Mouse (Mus musculus) layer of hippocampus, adult 8-10 months (tissue): ENCODE data around the gene Fancc. TPM values are rescaled to one million over a fixed set of nuclear protein-coding genes. Genes with fewer than 3 reads are reported as not detected.
"Not testable (repeated sequence)": the region's sequence is repeated elsewhere in the genome, so short reads cannot be mapped to it uniquely, and the experiment has no call there.

ENCODE experiments used
- DNase-seq, 2 experiments: peaks; one replicate each; pipeline ENCODE4 v3.0.0; 2022; ENCODE audit warnings: low spot score in 2 of 2
- total RNA-seq, 4 experiments: library from RNA; stranded (reverse); gene quantifications; 2 replicates each; pipeline ENCODE4 v1.2.4; 2022

The Fancc gene
- total RNA-seq, 4 experiments from 2014 or later = 6.8 to 10.5 (median 8.4) TPM

- DNase-seq = no peak
Observed at GRCm38 (mm10) chr13:63515542-63515941, 18.5 kb upstream of the Fancc start.

- no peak for DNase-seq
Observed at GRCm38 (mm10) chr13:63514931-63515360, 17.9 kb upstream of the Fancc start.

DNA sequence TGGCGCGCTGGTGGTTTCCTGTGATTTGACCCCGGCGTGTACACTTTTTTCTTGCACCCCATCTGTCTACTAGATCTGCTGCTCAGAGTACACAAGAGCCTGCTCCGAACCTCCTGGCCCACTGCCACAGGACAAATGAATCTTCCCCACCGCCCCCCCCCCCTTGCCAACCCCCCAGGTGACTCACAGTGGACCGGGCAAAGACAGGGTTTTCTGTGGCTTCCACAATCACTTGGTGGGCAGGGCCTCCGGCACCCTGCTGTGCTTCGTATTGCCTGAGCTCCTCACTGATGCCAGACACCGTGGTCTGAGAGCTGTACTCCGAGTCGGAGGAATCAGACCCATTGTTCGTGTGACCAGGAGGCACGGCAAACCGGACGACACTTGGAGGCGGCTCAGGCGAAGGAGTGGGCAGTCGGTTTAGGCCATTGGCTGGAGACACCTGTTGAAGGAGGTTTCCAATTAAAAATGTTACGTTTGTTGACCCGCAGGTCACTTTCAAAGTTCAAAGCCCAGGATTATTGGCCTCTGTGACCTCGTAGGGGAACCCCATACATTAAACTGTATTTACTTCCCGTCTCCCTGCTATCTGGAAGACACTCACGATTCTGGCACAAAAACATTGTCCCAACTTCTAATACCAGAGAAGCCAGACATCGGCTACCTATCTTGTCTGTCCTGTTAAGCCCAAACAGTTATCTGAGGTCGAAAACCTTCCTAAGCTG, 16.5 kb upstream of the Fancc start:
- DNase-seq = no peak

- DNase-seq = no peak
Observed at GRCm38 (mm10) chr13:63512411-63512810, 15.3 kb upstream of the Fancc start.

- no peak for DNase-seq
Observed at GRCm38 (mm10) chr13:63507821-63508220, 10.7 kb upstream of the Fancc start.

GRCm38 (mm10) chr13:63507001-63507556, 10.0 kb upstream of the Fancc start:
- DNase-seq = no peak

GRCm38 (mm10) chr13:63506364-63506763, 9.3 kb upstream of the Fancc start:
- DNase-seq = no peak

DNA sequence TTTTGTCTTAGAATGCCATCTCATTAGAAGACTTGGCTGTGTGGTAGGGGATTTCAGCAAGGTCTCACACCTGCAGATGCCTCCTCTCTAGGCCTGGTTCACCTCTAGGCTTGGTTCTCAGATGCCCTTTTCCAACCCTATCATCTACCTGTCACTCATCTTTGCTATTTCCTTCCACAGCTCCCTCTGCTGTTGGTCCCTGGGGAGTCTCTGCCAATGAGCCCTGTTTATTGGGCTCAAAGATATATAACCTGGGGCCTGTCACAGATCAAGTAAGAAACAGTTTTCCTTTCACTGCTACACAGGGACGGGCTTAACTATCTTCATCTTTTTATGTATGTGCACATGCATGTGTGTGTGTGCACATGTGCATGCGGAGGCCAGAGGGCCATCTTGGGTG, 5.3 kb upstream of the Fancc start:
- no peak for DNase-seq

- no peak for DNase-seq
Observed at GRCm38 (mm10) chr13:63499489-63499888, 2.4 kb upstream of the Fancc start.

- DNase-seq = no peak
Observed at GRCm38 (mm10) chr13:63487707-63488042, 9.4 kb downstream of the Fancc start.

DNA sequence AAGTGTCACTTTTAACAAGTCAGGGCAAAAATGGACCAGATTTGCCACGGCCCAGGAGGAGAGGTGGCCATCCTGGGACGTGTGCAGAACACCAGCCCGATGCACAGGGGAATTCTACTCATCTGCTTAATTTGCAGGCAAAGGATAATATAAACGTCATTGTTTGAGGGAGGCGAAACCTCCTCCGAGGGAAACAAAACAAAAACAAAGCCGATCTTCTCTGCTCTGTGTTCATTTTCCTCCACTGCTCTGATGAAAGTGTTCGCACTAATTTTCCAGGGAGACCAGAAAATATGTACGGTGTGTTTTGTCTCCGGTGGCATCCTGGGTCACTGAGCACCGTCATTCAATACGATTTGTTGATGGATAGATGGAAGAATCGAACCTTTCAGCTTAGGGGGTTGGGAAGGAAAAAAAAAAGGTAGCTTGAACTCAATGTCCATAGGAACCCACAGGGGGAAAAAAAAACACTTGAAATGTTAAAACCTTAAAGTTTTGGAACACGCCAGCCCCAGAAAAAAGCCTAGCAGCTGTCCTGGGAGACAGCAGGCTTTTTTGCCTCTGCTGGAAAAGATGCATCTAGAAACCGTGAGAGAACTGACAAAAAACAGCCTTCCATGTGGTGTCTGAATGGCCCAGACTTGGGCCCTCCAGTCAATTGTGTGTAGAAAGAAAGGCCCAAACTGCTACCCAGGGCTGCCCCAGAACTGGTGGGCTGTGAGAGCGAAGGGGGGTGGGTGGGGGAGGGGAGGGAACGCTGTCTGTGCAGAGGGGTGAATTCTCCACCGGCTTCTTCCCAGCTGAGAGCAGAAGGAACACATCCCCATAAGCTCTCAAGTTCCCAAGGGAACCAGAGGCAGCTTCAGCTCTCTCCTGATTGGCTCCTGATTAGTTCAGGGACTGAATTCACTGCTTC, 10.0 kb downstream of the Fancc start:
- DNase-seq = no peak

DNA sequence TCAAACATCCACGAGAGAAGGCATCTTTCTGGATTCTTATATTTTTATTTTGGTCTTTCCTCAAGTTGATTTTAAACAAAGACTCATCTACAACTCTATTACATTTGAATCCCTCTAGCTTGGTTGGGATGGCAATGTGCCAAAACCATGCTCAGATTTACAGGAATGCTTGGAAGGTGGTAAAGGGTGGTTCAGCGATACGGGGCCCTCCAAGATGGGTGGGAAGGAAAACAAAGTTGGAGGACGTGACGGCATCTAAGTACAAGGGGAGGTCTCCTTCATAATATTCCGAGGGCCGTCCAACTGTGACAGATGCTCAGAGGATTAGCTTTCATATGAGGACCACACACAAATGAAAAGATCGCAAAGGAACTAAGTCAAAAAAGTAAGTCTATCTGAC, 21.7 kb downstream of the Fancc start:
- no peak for DNase-seq

GRCm38 (mm10) chr13:63452898-63453297, 44.2 kb downstream of the Fancc start:
- DNase-seq = peak in 1 of 2 experiments; percentile 8

- no peak for DNase-seq
Observed at GRCm38 (mm10) chr13:63451140-63451539, 45.9 kb downstream of the Fancc start.

DNA sequence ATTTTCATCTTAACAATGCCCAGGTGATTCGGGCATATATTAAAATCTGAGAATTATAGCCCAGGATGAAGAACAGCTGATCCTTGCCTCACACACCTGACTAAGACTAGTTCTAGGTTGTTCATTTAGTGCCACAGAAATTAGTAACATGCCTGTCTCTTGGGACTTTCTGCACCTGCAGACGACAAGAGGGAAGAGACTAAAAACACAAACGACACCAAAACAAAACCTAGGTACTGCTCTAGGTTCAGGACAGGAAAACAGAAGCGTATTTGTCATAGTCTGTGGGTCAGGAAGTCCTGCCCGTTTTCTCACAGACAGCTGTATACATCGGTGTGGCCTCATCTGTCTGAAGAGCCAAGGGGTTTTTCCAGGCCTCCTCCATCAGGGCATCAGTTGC, 51.7 kb downstream of the Fancc start:
- no peak for DNase-seq

DNA sequence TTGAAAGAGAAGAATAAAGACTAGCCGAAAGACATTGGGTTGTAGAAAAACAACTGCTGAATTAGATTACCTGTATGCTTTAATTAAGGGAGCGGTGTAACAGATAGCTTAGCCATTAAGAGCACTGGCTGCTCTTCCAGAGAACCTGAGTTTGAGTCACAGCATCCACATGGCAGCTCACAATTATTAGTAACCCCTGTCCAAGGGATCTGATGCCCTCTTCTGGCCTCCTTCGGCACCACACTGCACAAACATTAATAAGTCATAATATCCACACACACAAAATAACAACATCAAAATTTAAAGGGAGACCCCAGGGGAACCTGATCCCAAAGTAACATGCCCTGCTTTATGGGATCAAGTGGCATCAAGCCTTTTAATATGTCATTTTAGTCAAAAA, 64.3 kb downstream of the Fancc start:
- DNase-seq = no peak

- no peak for DNase-seq
Observed at GRCm38 (mm10) chr13:63431857-63432191, 65.3 kb downstream of the Fancc start.

DNA sequence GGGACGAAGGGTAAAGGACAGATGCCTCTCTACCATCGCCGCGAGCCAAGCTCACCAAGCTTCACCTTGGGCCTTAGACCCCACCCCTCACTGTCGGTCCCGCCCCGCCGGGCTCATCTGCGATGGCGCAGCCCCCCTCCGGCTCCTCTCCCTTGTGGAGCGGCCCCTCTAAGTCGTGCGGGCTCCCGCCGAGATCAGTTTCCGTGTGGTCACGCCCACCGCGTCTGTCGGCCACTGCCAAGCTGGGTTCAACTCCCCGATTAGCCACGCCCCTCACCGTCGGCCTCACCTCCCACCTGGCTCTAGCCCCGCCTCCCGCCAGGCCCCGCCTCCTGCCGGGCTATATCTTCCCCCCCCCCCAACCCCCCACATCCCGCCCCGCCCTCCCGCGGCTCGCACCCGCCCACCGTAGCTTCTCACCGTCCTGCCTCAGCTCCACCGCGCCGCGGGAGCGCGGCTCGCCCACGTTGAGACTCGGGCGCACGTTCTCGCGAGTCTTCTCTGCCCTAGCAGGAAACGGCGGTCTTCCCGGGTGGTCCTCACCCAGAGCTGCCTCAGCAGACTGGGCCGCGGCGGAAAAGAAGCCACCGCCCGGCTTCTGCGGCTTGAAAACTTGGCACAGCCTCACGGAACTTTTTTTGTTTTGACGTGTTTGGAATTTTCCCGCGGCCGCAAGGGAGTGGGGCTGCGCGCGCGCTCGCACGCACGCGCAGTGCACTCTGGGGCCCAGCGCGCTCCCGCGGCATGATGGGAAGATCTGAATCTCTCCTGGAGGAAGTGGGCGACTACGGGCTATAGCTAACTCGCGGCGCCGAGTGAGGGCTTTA, 65.8 kb downstream of the Fancc start:
- DNase-seq = peak; percentile 77 to 87

DNA sequence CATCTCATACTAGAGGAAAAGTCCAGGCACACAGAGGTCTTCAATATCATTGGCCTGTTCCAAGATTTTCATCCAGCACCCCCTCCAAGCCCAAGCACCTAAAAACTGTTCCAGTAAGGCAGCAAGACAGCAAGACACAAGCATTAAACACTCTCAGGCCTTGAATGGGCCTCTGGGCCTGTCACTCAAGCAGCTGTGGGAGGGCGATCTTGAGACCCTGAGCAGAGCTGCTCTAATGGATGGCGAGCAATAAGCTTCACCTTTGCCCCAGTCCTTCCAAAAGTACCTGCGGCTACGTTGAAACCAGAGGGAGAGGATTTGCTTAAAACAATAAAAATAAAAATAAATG, 66.4 kb downstream of the Fancc start:
- no peak for DNase-seq

DNA sequence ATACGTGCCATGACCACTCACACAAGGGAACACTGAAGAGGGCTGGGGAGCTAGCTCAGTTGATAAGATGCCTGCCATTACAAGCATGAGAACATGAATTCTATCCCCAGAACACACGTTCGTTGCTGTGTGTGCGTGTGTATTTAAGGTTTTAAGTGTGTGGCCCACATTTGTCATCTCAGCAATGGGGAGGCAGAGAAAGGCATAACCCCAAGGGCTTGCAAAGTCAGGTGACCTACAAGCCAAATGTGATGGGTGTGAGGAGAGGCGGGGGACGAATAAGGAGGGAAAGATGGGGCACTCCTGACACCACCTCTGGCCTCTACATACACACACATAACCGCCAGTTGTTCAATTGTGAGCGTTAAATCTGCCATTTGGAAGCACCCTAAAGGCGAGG, 66.9 kb downstream of the Fancc start:
- DNase-seq = no peak

DNA sequence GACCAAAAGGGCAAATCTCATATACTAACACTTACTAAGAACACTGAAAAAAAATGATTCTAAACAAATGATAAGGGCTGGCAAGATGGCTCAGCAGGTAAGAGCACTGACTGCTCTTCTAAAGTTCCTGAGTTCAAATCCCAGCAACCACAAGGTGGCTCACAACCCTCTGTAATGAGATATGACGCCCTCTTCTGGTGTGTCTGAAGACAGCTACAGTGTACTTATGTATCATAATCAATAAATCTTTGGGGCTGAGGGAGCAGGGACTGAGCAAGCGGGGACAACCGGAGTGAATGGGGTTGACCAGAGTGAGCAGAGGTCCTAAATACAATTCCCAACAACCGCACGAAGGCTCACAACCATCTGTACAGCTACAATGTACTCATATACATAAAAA, 68.9 kb downstream of the Fancc start:
- DNase-seq = not testable (repeated sequence)

DNA sequence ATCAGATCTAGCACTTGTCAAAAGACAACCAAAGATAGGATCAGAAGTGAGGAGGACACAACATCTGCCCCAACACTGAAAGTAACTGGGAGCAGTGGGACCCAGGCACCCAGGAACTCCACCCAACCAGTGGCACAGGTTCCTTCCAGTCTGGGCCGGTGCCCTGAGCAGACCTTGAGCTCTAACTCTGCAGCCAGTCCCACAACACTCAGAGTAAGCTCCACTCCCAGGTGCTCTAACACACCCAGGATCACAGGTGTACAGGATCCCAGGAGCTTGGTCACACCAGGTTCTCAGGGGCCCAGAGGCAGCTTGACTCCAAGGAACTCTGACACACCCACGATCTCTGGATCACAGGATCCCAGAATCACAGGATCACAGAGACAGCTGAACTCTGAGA, 74.0 kb downstream of the Fancc start:
- DNase-seq = no peak
